Mouse (Mus musculus) urinary bladder, adult 18-20 months (tissue): ENCODE data around the gene Ddx24.

Experiments used
- DNase-seq, 2 experiments: peaks; one replicate each; pipeline ENCODE4 v3.0.0; 2022; ENCODE audit warnings: low spot score in 2 of 2, mixed read lengths in 2 of 2

Ddx24 gene

GRCm38 (mm10) chr12:103389982-103390381, 35.6 kb downstream of the Ddx24 start:
- DNase-seq, result no peak

- no peak for DNase-seq
Observed at GRCm38 (mm10) chr12:103389348-103389727, 36.3 kb downstream of the Ddx24 start.

GRCm38 (mm10) chr12:103388505-103389347, 36.9 kb downstream of the Ddx24 start, which contains the start of gene Otub2:
Gene Otub2, plus strand, starts transcription at chr12:103388682.
- peak; percentile 96 to 97 for DNase-seq

GRCm38 (mm10) chr12:103380226-103380625, 45.4 kb downstream of the Ddx24 start:
- no peak for DNase-seq

- no peak for DNase-seq
Observed at GRCm38 (mm10) chr12:103376774-103377173, 48.9 kb downstream of the Ddx24 start.

- no peak for DNase-seq
Observed at GRCm38 (mm10) chr12:103376124-103376523, 49.5 kb downstream of the Ddx24 start.

- DNase-seq, result no peak
Observed at GRCm38 (mm10) chr12:103373530-103374236, 51.9 kb downstream of the Ddx24 start.

- DNase-seq, result no peak
Observed at GRCm38 (mm10) chr12:103371711-103372110, 53.9 kb downstream of the Ddx24 start.

- DNase-seq, result no peak
Observed at GRCm38 (mm10) chr12:103370861-103371260, 54.8 kb downstream of the Ddx24 start.

- no peak for DNase-seq
Observed at GRCm38 (mm10) chr12:103368777-103369176, 56.9 kb downstream of the Ddx24 start.

GRCm38 (mm10) chr12:103368326-103368669, 57.3 kb downstream of the Ddx24 start:
- DNase-seq, result no peak

GRCm38 (mm10) chr12:103367620-103368325, 57.9 kb downstream of the Ddx24 start:
- peak; percentile 26 to 51 for DNase-seq

GRCm38 (mm10) chr12:103367171-103367570, 58.5 kb downstream of the Ddx24 start:
- no peak for DNase-seq

- no peak for DNase-seq
Observed at GRCm38 (mm10) chr12:103362336-103362735, 63.3 kb downstream of the Ddx24 start.

GRCm38 (mm10) chr12:103361539-103362307, 63.9 kb downstream of the Ddx24 start:
- no peak for DNase-seq

- no peak for DNase-seq
Observed at GRCm38 (mm10) chr12:103360812-103361211, 64.8 kb downstream of the Ddx24 start.

- no peak for DNase-seq
Observed at GRCm38 (mm10) chr12:103358951-103359801, 66.5 kb downstream of the Ddx24 start.

- no peak for DNase-seq
Observed at GRCm38 (mm10) chr12:103358216-103358615, 67.4 kb downstream of the Ddx24 start.
